Mouse (Mus musculus) CH12.LX (cell line): ENCODE results near the gene Gm49321. TPM values are rescaled to one million over a fixed set of nuclear protein-coding genes. Genes with fewer than 3 reads are reported as not detected.

Source experiments
- DNase-seq: peaks from one replicate; pipeline ENCODE4 v3.0.0-alpha.2; 2013; ENCODE audit errors: extremely low read depth
- H3K27ac ChIP-seq: 2 replicates; pipeline ENCODE4 v1.5.1; 2012; ENCODE audit warnings: low read depth, mild to moderate bottlenecking, control low read depth, moderate library complexity; ENCODE audit not compliant: insufficient read depth
- H3K27me3 ChIP-seq: replicated peaks from 2 replicates; pipeline ENCODE3; 2012; ENCODE audit warnings: inconsistent platforms
- H3K36me3 ChIP-seq, 2 experiments: replicated peaks in 1 of 2; 2 replicates each; pipeline versions ENCODE3 to v1.6.1; 2012; ENCODE audit warnings: inconsistent platforms in 1 of 2, low read length in 1 of 2, mild to moderate bottlenecking in 1 of 2, mixed read lengths in 1 of 2, moderate library complexity in 1 of 2; ENCODE audit not compliant: control insufficient read depth in 1 of 2, insufficient read depth in 1 of 2
- H3K4me1 ChIP-seq, 2 experiments: 2 replicates each; pipeline ENCODE4 v1.6.1; 2012; ENCODE audit warnings: inconsistent platforms in 1 of 2, moderate library complexity in 1 of 2; ENCODE audit not compliant: insufficient read depth in 2 of 2, control insufficient read depth in 1 of 2
- H3K4me2 ChIP-seq: 2 replicates; pipeline ENCODE4 v1.6.1; 2012; ENCODE audit warnings: low read depth, mild to moderate bottlenecking, control low read depth; ENCODE audit not compliant: poor library complexity, insufficient read depth, severe bottlenecking
- H3K4me3 ChIP-seq, 3 experiments: fragments of 150-350 bp in 1 of 3; sonication (generic) in 1 of 3; replicated peaks in 1 of 3; 2 replicates each; pipeline versions ENCODE3 to v1.5.1; 2011 to 2012; ENCODE audit warnings: low read depth in 2 of 3, low read length in 2 of 3, mild to moderate bottlenecking in 2 of 3, moderate library complexity in 2 of 3, control low read depth in 1 of 3, improper control_type of control experiment in 1 of 3, inconsistent platforms in 1 of 3, mixed read lengths in 1 of 3; ENCODE audit not compliant: poor library complexity in 1 of 3
- H3K79me2 ChIP-seq: replicated peaks from 2 replicates; pipeline ENCODE4 v1.6.1; 2012; ENCODE audit warnings: mild to moderate bottlenecking, moderate library complexity; ENCODE audit not compliant: control insufficient read depth, poor library complexity, insufficient read depth, severe bottlenecking; ENCODE audit errors: extremely low read depth
- H3K9ac ChIP-seq: 2 replicates; pipeline ENCODE4 v1.6.1; 2012; ENCODE audit warnings: low read depth, mild to moderate bottlenecking, control low read depth, moderate library complexity; ENCODE audit not compliant: insufficient read depth
- H3K9me3 ChIP-seq: replicated peaks from 2 replicates; pipeline ENCODE3; 2012; ENCODE audit warnings: low read length, inconsistent platforms, mixed read lengths
- BHLHE40 ChIP-seq: IDR thresholded peaks from 2 replicates; pipeline ENCODE4 v1.6.1; 2011; ENCODE audit warnings: mild to moderate bottlenecking, low read depth, low read length, improper control_type of control experiment
- CHD2 ChIP-seq: IDR thresholded peaks from 2 replicates; pipeline ENCODE4 v1.6.1; 2011; ENCODE audit warnings: low read length, improper control_type of control experiment
- E2F4 ChIP-seq: IDR thresholded peaks from 2 replicates; pipeline ENCODE4 v1.6.1; 2011; ENCODE audit warnings: low read depth, low read length, improper control_type of control experiment; ENCODE audit not compliant: insufficient replicate concordance
- ELF1 ChIP-seq: IDR thresholded peaks from 2 replicates; pipeline ENCODE4 v1.6.1; 2014; ENCODE audit warnings: low read depth, mild to moderate bottlenecking, inconsistent platforms, low read length, improper control_type of control experiment
- HCFC1 ChIP-seq: IDR thresholded peaks from 2 replicates; pipeline ENCODE4 v1.6.1; 2012; ENCODE audit warnings: low read depth, mild to moderate bottlenecking, inconsistent platforms, low read length, improper control_type of control experiment
- IRF4 ChIP-seq: IDR thresholded peaks from 2 replicates; pipeline ENCODE4 v1.6.1; 2014; ENCODE audit warnings: low read depth, mild to moderate bottlenecking, inconsistent platforms, low read length, improper control_type of control experiment
- JUN ChIP-seq: IDR thresholded peaks from 2 replicates; pipeline ENCODE4 v1.6.1; 2011; ENCODE audit warnings: low read depth, mild to moderate bottlenecking, low read length, improper control_type of control experiment, moderate library complexity; ENCODE audit not compliant: insufficient read depth
- MEF2A ChIP-seq: IDR thresholded peaks from 2 replicates; pipeline ENCODE4 v1.6.1; 2014; ENCODE audit warnings: low read depth, mild to moderate bottlenecking, inconsistent platforms, low read length, improper control_type of control experiment, borderline replicate concordance
- MXI1 ChIP-seq: IDR thresholded peaks from 2 replicates; pipeline ENCODE4 v1.6.1; 2011; ENCODE audit warnings: mild to moderate bottlenecking, low read depth, low read length, improper control_type of control experiment
- MYC ChIP-seq: IDR thresholded peaks from 2 replicates; pipeline ENCODE4 v1.6.1; 2011; ENCODE audit warnings: low read depth, mild to moderate bottlenecking, improper control_type of control experiment, low read length
- NELFE ChIP-seq: IDR thresholded peaks from 2 replicates; pipeline ENCODE4 v1.6.1; 2011; ENCODE audit warnings: low read depth, low read length, improper control_type of control experiment
- NRF1 ChIP-seq: IDR thresholded peaks from 2 replicates; pipeline ENCODE4 v1.6.1; 2014; ENCODE audit warnings: low read depth, mild to moderate bottlenecking, inconsistent platforms, low read length, improper control_type of control experiment, moderate library complexity
- PAX5 ChIP-seq: IDR thresholded peaks from 2 replicates; pipeline ENCODE4 v1.6.1; 2012; ENCODE audit warnings: low read length, inconsistent platforms, mixed read lengths
- POLR2A ChIP-seq: IDR thresholded peaks from 2 replicates; pipeline ENCODE4 v1.6.1; 2011; ENCODE audit warnings: low read depth, mild to moderate bottlenecking, improper control_type of control experiment, low read length
- RAD21 ChIP-seq: IDR thresholded peaks from 2 replicates; pipeline ENCODE4 v1.6.1; 2011; ENCODE audit warnings: low read depth, mild to moderate bottlenecking, low read length, improper control_type of control experiment, moderate library complexity
- SMC3 ChIP-seq: IDR thresholded peaks from 2 replicates; pipeline ENCODE4 v1.6.1; 2011; ENCODE audit warnings: low read depth, low read length, improper control_type of control experiment
- TBP ChIP-seq: conservative IDR thresholded peaks from 2 replicates; pipeline ENCODE4 v1.6.1; 2011; ENCODE audit warnings: low read depth, low read length, improper control_type of control experiment
- TCF12 ChIP-seq: IDR thresholded peaks from 2 replicates; pipeline ENCODE4 v1.6.1; 2014; ENCODE audit warnings: low read depth, mild to moderate bottlenecking, inconsistent platforms, low read length, improper control_type of control experiment
- UBTF ChIP-seq: IDR thresholded peaks from 2 replicates; pipeline ENCODE4 v1.6.1; 2012; ENCODE audit warnings: low read depth, mild to moderate bottlenecking, inconsistent platforms, low read length, improper control_type of control experiment, moderate library complexity
- ZC3H11A ChIP-seq: IDR thresholded peaks from 2 replicates; pipeline ENCODE4 v1.6.1; 2012; ENCODE audit warnings: low read depth, mild to moderate bottlenecking, inconsistent platforms, low read length, improper control_type of control experiment
- ZKSCAN1 ChIP-seq: IDR thresholded peaks from 2 replicates; pipeline ENCODE4 v1.6.1; 2012; ENCODE audit warnings: low read depth, inconsistent platforms, low read length, improper control_type of control experiment, borderline replicate concordance
- ZMIZ1 ChIP-seq: IDR thresholded peaks from 2 replicates; pipeline ENCODE4 v1.6.1; 2012; ENCODE audit warnings: low read depth, mild to moderate bottlenecking, inconsistent platforms, low read length, improper control_type of control experiment
- dilution Hi-C: fragments of 300-500 bp; cut with MboI; formaldehyde crosslinking; loops from 2 replicates; pipeline ENCODE4 v1.14.3; 2020; ENCODE audit warnings: low sequenced_read_pairs; ENCODE audit not compliant: extremely low pct_unique_long_range_greater_than_20kb, extremely low pct_ligation_motif_present
- in situ Hi-C: fragments of 300-500 bp; cut with MboI; formaldehyde crosslinking; loops from 3 replicates; pipeline ENCODE4 v1.14.3; 2019; ENCODE audit warnings: low sequenced_read_pairs, low pct_ligation_motif_present, low pct_unique_long_range_greater_than_20kb, mixed read lengths
- polyA plus RNA-seq: library from polyadenylated mRNA; unstranded; fragments of >175 nt; gene quantifications from 2 replicates; pipeline ENCODE4 v1.2.1, GENCODE M21; 2012; ENCODE audit warnings: low read depth; ENCODE audit not compliant: insufficient read length
- total RNA-seq, 2 experiments: library from RNA; depleted of rRNA; stranded (reverse); fragments of 300-350 nt in 1 of 2; fragments of >200 nt in 1 of 2; gene quantifications; 2 replicates each; pipeline ENCODE4 v1.2.3; 2012 to 2014

Gm49321 gene
- total and polyA plus RNA-seq, 3 experiments = not detected

DNA sequence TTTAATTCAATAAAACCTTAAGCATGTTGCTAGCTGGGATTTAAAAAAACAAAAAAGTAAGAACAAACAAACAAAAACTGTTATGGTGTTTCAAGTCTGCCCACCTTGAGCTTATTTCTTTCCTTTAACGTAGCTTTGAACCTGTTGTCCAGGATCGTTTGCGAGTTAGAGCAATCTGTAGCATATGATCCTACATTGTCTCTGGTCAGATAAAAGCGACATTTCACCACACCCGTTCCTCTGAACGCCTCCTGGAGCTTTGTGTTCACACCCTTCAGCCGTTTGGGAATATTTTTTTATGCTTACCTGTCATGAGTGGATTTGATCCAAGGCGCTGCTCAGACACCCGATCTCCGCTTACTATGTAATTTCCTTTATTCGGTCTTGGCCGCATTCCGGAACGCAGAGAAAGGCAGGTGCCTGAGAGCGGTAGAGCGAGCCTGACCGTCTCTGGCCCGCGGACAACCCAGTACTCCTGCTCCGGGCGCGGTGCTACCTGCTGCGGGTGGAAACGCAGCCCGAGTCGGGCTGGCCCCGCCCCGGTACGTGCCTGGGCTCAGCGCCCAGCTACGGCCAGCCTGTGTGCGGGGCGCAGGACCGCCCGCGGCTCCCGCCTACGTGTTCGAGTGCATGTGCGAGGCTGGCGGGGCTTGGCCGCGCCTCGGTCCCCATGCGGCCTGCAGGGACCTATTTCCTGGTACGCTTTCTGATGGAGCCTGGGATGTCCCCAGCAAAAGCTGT, 12.0 kb downstream of the Gm49321 start:
- dilution Hi-C loops = no loop called here
- H3K27ac ChIP-seq = no peak overlapping the region

DNA sequence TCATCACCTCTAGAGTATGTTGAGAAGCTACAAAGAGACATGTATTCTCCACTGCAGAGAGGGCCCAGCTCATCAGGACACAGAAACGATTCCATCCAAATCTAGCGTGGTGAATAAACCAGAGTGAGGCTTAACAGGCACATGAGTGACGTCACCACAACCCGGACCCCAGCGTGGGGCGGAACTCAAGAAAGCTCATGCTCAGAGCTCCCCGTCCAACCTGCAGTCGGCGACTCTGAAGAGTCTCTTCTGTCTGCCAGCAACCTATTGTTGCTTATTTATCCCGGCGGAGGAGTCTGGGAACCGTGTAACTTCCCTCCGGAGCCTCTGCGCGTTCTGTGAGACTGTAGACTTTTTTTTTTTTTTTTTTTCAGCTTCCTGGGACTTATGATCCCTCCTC, 15.4 kb downstream of the Gm49321 start:
- Histone ChIP-seq H3K9ac (no peak overlapping the region), H3K36me3 (peaks cover 0 to 18% of the 10 kb centered on the region in 2 experiments), H3K4me1 (0 out of 4 replicates have a peak, but pooled peaks cover 0 to 2% of the 10 kb centered on the region in 2 experiments), H3K79me2 (no peaks in the 10 kb centered on the region), H3K4me3 (no peak overlapping the region), H3K27ac (no peak overlapping the region), H3K4me2 (no peak overlapping the region), H3K9me3 (no peaks in the 10 kb centered on the region), H3K27me3 (no peaks in the 10 kb centered on the region)
- in situ Hi-C loops (no loop called here), dilution Hi-C loops (no loop called here)
- no peak for DNase-seq
- TF ChIP-seq MYC (no peak), MXI1 (no peak), ZC3H11A (no peak), IRF4 (no peak), ELF1 (no peak), POLR2A (no peak), TCF12 (no peak), PAX5 (no peak), NELFE (no peak)

More for the DNA sequence above, 12.0 kb downstream of the Gm49321 start:
- H3K36me3 ChIP-seq = peaks cover 6 to 38% of the 10 kb centered on the region in 2 experiments
- H3K4me3 ChIP-seq = no peak overlapping the region
- no peak for DNase-seq
- no peaks in the 10 kb centered on the region for H3K79me2 ChIP-seq
- no peak overlapping the region for H3K9ac ChIP-seq
- no peaks in the 10 kb centered on the region for H3K9me3 ChIP-seq
- H3K4me1 ChIP-seq = no peaks in the 10 kb centered on the region
- H3K27me3 ChIP-seq = no peaks in the 10 kb centered on the region
- TF ChIP-seq TBP = no peak
- no peak for TF ChIP-seq ZC3H11A
- no peak for TF ChIP-seq CHD2
- TF ChIP-seq SMC3 = no peak
- no peak for TF ChIP-seq ZKSCAN1
- TF ChIP-seq MXI1 = no peak
- no peak for TF ChIP-seq RAD21
- no peak for TF ChIP-seq MEF2A
- no peak for TF ChIP-seq ZMIZ1
- TF ChIP-seq E2F4 = no peak
- no peak for TF ChIP-seq HCFC1
- TF ChIP-seq BHLHE40 = no peak
- TF ChIP-seq NELFE = no peak
- no peak for TF ChIP-seq JUN
- TF ChIP-seq IRF4 = no peak
- TF ChIP-seq UBTF = no peak
- TF ChIP-seq NRF1 = no peak
- no peak for TF ChIP-seq ELF1
- in situ Hi-C loops = no loop called here
- no peak overlapping the region for H3K4me2 ChIP-seq
